Mouse (Mus musculus): ENCODE results near the gene Fbxl5. TPM values are rescaled to one million over a fixed set of nuclear protein-coding genes. Genes with fewer than 3 reads are reported as not detected.

Gene Fbxl5
- polyA plus RNA-seq, 1 experiment from 2014 or later: 85.1 TPM

DNA sequence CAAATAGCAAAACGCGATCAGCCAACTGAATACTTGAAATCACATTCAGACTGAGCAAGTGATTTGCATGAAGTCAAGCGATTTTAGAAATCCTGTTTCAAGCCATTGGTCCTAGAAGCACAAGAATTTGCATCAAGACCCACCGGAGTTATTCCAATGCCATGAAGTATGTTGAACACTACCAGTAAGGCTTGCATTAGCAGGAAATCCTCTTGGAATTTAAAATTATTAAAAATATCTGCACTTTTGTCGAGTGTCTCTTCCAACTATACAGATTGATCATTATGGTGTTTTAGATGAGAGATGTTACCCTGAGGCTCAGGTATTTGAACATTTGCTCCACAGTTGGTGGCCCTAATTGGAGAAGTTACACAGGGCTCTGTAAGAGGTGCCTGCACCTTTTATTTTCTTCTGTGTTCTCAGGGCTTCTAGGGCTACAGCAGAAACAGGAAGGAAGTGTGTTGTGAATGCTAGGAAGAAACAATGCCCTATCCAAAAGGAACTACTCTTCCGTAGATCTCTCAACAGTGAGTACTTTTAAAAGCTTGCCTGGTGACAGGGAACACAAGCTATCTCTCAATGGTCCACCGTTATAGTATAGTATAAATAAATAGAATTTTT, 32.5 kb upstream of the Fbxl5 start:
- Histone ChIP-seq H3K36me3 (ENCODE audit: control insufficient read depth, insufficient read depth, low read length) (no peaks in the 10 kb centered on the region), H3K27me3 (ENCODE audit: control insufficient read depth, insufficient read depth, low read depth, low read length) (no peaks in the 10 kb centered on the region), H3K4me2 (ENCODE audit: low read length) (no peak overlapping the region), H3K9ac (ENCODE audit: low read depth, low read length) (no peak overlapping the region), H3K4me3 (ENCODE audit: low read depth, low read length) (no peak overlapping the region), H3K9me3 (replicated peaks; ENCODE audit: control insufficient read depth, low read length, poor library complexity, severe bottlenecking) (no peaks in the 10 kb centered on the region), H3K27ac (ENCODE audit: low read length) (no peak overlapping the region), H3K4me1 (ENCODE audit: control insufficient read depth, insufficient read depth, low read length) (no peaks in the 10 kb centered on the region)
- 87% methylated on average over 7 of the region's 7 CpGs for WGBS
- no peak for ATAC-seq

DNA sequence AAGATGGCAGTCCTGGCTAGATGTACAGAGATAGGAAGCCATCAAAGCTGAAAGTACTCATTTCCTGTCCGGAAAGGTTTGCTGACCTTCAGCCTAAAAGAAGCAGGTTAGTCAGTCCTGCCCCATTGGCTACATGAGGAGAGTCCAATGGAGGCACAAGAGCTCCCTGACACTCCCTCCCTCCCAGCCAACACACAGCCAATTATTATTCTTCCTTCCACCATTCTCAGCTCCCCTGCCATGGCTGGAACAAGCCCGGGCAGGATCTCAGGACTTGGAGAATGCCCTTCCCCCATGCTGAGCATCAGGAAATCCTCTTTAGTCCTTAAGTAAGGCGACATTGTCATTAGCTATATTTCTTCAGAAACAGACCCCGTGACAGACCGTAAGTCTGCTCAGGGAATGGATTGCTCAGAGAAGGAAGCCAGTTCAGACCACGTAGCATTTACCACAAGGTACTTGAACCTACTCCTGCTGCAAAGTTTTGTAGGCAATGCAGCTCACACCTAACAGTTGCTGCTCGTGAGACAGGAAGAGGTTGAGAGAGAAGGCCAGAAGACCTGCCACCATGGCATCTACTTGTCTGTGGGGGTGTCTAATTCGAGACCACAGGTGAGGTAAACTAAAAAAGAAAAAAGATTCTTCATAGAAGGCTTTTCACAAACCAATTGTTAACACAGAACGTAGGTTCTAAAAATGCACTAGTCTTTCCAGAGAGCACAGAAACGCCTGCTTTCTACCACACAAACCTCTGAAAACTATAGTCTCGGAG, 31.8 kb upstream of the Fbxl5 start:
- no peak overlapping the region for H3K27ac ChIP-seq (ENCODE audit: low read length)
- no peak overlapping the region for H3K4me3 ChIP-seq (ENCODE audit: low read depth, low read length)
- H3K36me3 ChIP-seq (ENCODE audit: control insufficient read depth, insufficient read depth, low read length): no peaks in the 10 kb centered on the region
- H3K27me3 ChIP-seq (ENCODE audit: control insufficient read depth, insufficient read depth, low read depth, low read length): no peaks in the 10 kb centered on the region
- no peaks in the 10 kb centered on the region for H3K9me3 ChIP-seq (replicated peaks; ENCODE audit: control insufficient read depth, low read length, poor library complexity, severe bottlenecking)
- no peaks in the 10 kb centered on the region for H3K4me1 ChIP-seq (ENCODE audit: control insufficient read depth, insufficient read depth, low read length)
- 77% methylated on average over 11 of the region's 11 CpGs for WGBS
- no peak overlapping the region for H3K9ac ChIP-seq (ENCODE audit: low read depth, low read length)
- no peak for ATAC-seq
- no peak overlapping the region for H3K4me2 ChIP-seq (ENCODE audit: low read length)

DNA sequence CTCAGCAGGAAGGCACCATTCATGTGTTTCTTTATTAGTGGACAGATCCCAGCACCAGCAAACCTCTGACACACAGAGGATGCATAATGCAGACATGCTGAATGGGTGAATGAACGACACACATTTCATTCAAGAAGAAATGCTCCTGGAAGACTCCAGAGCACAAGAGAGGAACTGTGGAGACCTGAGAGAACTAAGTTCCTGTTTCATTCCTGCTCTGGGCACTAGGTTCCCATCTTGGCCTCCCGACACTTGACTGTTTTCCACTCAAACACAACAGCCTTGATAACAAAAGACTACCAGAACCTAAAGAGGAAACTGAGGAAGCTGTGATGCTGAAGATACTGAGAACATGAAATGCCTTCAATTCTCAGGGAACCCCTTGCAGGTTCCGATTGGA, 26.8 kb upstream of the Fbxl5 start:
- Histone ChIP-seq H3K4me1 (ENCODE audit: control insufficient read depth, insufficient read depth, low read length) (no peaks in the 10 kb centered on the region), H3K27ac (ENCODE audit: low read length) (no peak overlapping the region), H3K4me3 (ENCODE audit: low read depth, low read length) (no peak overlapping the region), H3K4me2 (ENCODE audit: low read length) (no peak overlapping the region), H3K27me3 (ENCODE audit: control insufficient read depth, insufficient read depth, low read depth, low read length) (no peaks in the 10 kb centered on the region), H3K36me3 (ENCODE audit: control insufficient read depth, insufficient read depth, low read length) (no peaks in the 10 kb centered on the region), H3K9ac (ENCODE audit: low read depth, low read length) (no peak overlapping the region), H3K9me3 (replicated peaks; ENCODE audit: control insufficient read depth, low read length, poor library complexity, severe bottlenecking) (no peaks in the 10 kb centered on the region)
- WGBS: 91% methylated on average over 3 of the region's 3 CpGs
- no peak for ATAC-seq

DNA sequence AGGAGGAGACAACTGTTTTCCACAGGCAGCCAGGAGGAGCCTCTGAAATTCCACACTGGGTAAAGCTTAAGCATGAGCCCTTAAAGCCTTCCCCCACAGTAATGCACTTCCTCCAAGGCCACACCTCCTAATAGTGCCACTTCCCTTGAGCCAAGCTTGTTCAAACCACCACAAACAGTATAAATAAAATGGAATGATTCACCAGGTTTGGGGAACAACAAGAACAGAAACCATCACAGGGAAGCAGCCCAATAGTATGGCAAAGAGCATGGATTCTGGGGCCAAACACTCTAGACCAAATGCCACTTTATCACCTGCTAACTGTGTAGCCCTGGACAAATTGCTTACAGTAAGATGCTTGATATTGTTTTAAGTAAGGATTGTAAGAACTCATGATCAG, 26.1 kb upstream of the Fbxl5 start:
- Histone ChIP-seq H3K4me3 (ENCODE audit: low read depth, low read length) (no peak overlapping the region), H3K27ac (ENCODE audit: low read length) (no peak overlapping the region), H3K9ac (ENCODE audit: low read depth, low read length) (no peak overlapping the region), H3K4me2 (ENCODE audit: low read length) (no peak overlapping the region), H3K27me3 (ENCODE audit: control insufficient read depth, insufficient read depth, low read depth, low read length) (no peaks in the 10 kb centered on the region), H3K36me3 (ENCODE audit: control insufficient read depth, insufficient read depth, low read length) (no peaks in the 10 kb centered on the region), H3K4me1 (ENCODE audit: control insufficient read depth, insufficient read depth, low read length) (no peaks in the 10 kb centered on the region), H3K9me3 (replicated peaks; ENCODE audit: control insufficient read depth, low read length, poor library complexity, severe bottlenecking) (no peaks in the 10 kb centered on the region)
- no peak for ATAC-seq

DNA sequence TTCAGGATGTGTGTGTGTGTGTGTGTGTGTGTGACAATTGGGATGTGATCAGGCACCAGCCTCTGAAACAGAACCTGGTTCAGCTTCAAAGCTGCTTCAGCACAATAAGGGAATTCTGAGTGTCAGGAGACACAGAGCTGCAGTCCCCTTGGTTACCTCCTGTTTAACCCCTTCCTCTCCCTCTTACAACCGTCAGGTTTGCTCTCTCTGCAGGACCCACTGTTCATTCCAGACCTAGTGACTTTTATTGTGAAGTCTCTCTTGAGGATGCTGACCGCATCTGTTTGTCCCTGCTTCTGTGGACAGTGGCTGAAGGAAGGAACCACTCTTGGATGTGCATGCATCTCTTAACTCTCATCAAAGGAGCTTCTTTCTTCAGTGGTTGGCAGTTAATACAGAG, 24.8 kb upstream of the Fbxl5 start:
- Histone ChIP-seq H3K36me3 (ENCODE audit: control insufficient read depth, insufficient read depth, low read length) (no peaks in the 10 kb centered on the region), H3K4me2 (ENCODE audit: low read length) (no peak overlapping the region), H3K9ac (ENCODE audit: low read depth, low read length) (no peak overlapping the region), H3K4me3 (ENCODE audit: low read depth, low read length) (no peak overlapping the region), H3K27ac (ENCODE audit: low read length) (no peak overlapping the region), H3K27me3 (ENCODE audit: control insufficient read depth, insufficient read depth, low read depth, low read length) (no peaks in the 10 kb centered on the region), H3K9me3 (replicated peaks; ENCODE audit: control insufficient read depth, low read length, poor library complexity, severe bottlenecking) (no peaks in the 10 kb centered on the region), H3K4me1 (ENCODE audit: control insufficient read depth, insufficient read depth, low read length) (no peaks in the 10 kb centered on the region)
- no peak for ATAC-seq
- 27% methylated on average over 2 of the region's 2 CpGs for WGBS

DNA sequence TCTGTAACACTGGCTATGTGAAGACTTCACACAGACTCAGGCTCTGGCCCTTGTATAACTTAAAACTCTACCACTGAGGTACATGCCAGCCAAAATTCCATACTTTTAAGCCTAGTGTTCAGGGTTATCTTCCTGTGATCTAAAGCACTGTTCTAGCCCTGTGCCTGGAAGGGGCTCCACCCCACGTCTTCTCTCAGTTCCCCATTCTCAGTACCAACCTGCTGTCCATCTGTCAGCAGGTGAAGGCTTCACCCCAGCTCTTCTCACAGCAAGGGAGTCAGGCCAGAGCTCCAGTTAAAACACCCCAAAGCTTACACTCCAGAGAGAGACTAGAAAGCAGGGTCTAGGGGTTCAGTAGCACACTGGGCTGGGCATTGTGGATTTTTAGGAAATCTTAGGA, 24.2 kb upstream of the Fbxl5 start:
- H3K27me3 ChIP-seq (ENCODE audit: control insufficient read depth, insufficient read depth, low read depth, low read length): no peaks in the 10 kb centered on the region
- no peak overlapping the region for H3K4me3 ChIP-seq (ENCODE audit: low read depth, low read length)
- ATAC-seq: no peak
- no peak overlapping the region for H3K27ac ChIP-seq (ENCODE audit: low read length)
- no peak overlapping the region for H3K4me2 ChIP-seq (ENCODE audit: low read length)
- H3K4me1 ChIP-seq (ENCODE audit: control insufficient read depth, insufficient read depth, low read length): no peaks in the 10 kb centered on the region
- no peaks in the 10 kb centered on the region for H3K9me3 ChIP-seq (replicated peaks; ENCODE audit: control insufficient read depth, low read length, poor library complexity, severe bottlenecking)
- WGBS: 68% methylated on average over 1 of the region's 1 CpGs
- no peak overlapping the region for H3K9ac ChIP-seq (ENCODE audit: low read depth, low read length)
- H3K36me3 ChIP-seq (ENCODE audit: control insufficient read depth, insufficient read depth, low read length): no peaks in the 10 kb centered on the region

DNA sequence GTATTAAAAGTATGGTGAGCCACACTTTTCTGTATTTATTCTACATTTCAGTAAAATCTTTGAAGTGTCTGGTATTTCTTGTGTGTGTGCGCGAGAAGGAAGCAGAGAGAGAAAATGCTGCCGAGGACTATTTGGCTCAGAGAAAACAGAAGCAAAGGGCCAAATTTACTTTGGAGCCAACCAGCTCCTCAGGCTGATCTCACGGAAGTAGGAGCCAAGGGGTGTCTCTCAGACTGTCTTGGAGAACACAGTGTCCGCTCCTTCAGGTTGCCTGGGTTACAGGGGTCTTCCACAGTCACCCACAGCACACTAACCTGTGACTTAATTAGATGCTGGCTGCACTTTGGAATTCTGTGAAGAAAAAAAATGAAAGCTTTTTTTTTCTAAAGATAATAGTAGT, 23.6 kb upstream of the Fbxl5 start:
- H3K4me2 ChIP-seq (ENCODE audit: low read length): no peak overlapping the region
- H3K9ac ChIP-seq (ENCODE audit: low read depth, low read length): no peak overlapping the region
- H3K9me3 ChIP-seq (replicated peaks; ENCODE audit: control insufficient read depth, low read length, poor library complexity, severe bottlenecking): no peaks in the 10 kb centered on the region
- no peaks in the 10 kb centered on the region for H3K4me1 ChIP-seq (ENCODE audit: control insufficient read depth, insufficient read depth, low read length)
- no peak overlapping the region for H3K27ac ChIP-seq (ENCODE audit: low read length)
- no peak overlapping the region for H3K4me3 ChIP-seq (ENCODE audit: low read depth, low read length)
- WGBS: 84% methylated on average over 5 of the region's 5 CpGs
- H3K36me3 ChIP-seq (ENCODE audit: control insufficient read depth, insufficient read depth, low read length): no peaks in the 10 kb centered on the region
- no peaks in the 10 kb centered on the region for H3K27me3 ChIP-seq (ENCODE audit: control insufficient read depth, insufficient read depth, low read depth, low read length)
- ATAC-seq: no peak

DNA sequence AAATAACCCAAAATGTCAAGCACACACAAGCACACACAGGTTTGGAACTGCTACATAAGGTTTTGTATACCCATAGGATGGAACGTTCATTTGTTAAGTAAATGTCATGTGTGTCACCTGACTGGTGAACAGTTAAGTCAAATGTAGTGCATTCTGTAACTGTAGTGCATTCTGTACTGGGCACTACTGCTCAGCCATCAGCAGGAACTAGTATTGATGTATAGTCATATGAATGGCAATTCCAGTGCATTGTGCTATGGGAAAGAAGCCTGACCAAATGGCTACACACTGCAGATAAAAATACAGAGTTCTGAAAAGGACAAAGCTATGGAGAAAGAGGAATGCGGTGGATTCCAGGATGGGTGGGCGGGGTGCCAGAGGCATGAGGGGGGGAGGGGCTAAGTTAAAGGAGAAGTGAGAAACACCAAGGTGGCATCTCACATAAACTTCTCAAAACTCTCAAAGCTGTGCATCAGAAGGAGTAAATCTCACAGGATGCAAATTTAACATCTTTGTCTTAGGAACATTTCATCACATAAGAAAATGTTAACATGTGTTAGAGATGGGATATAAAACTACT, 21.2 kb upstream of the Fbxl5 start:
- no peaks in the 10 kb centered on the region for H3K27me3 ChIP-seq (ENCODE audit: control insufficient read depth, insufficient read depth, low read depth, low read length)
- H3K4me3 ChIP-seq (ENCODE audit: low read depth, low read length): no peak overlapping the region
- H3K9me3 ChIP-seq (replicated peaks; ENCODE audit: control insufficient read depth, low read length, poor library complexity, severe bottlenecking): no peaks in the 10 kb centered on the region
- WGBS: 66% methylated on average over 3 of the region's 3 CpGs
- no peak overlapping the region for H3K9ac ChIP-seq (ENCODE audit: low read depth, low read length)
- no peak for ATAC-seq
- H3K27ac ChIP-seq (ENCODE audit: low read length): no peak overlapping the region
- no peaks in the 10 kb centered on the region for H3K36me3 ChIP-seq (ENCODE audit: control insufficient read depth, insufficient read depth, low read length)
- H3K4me1 ChIP-seq (ENCODE audit: control insufficient read depth, insufficient read depth, low read length): no peaks in the 10 kb centered on the region
- no peak overlapping the region for H3K4me2 ChIP-seq (ENCODE audit: low read length)

DNA sequence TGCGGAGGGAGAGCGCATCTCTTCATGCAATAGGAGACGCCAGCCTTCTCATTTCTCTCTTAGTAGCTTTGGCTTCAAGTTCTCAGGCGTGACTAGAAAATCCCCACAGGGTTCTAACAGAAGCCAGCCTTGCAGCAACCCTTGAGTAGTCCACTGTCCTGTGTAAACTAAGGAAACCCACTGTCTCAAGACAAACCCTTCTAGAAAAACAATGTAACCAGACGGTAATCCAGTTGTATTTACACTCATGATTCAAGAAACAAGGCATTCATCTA, 20.5 kb upstream of the Fbxl5 start:
- WGBS: 79% methylated on average over 5 of the region's 5 CpGs
- no peak overlapping the region for H3K4me3 ChIP-seq (ENCODE audit: low read depth, low read length)
- no peaks in the 10 kb centered on the region for H3K27me3 ChIP-seq (ENCODE audit: control insufficient read depth, insufficient read depth, low read depth, low read length)
- no peak overlapping the region for H3K9ac ChIP-seq (ENCODE audit: low read depth, low read length)
- H3K4me2 ChIP-seq (ENCODE audit: low read length): no peak overlapping the region
- H3K27ac ChIP-seq (ENCODE audit: low read length): no peak overlapping the region
- no peak for ATAC-seq
- no peaks in the 10 kb centered on the region for H3K4me1 ChIP-seq (ENCODE audit: control insufficient read depth, insufficient read depth, low read length)
- no peaks in the 10 kb centered on the region for H3K9me3 ChIP-seq (replicated peaks; ENCODE audit: control insufficient read depth, low read length, poor library complexity, severe bottlenecking)
- no peaks in the 10 kb centered on the region for H3K36me3 ChIP-seq (ENCODE audit: control insufficient read depth, insufficient read depth, low read length)

Measured in midbrain, embryonic 16.5 days (tissue).